Mouse (Mus musculus): Measurements from ENCODE around the gene Ddx39b. TPM values are rescaled to one million over a fixed set of nuclear protein-coding genes. Genes with fewer than 3 reads are reported as not detected.
"Not testable (repeated sequence)": the region's sequence is repeated elsewhere in the genome, so short reads cannot be mapped to it uniquely, and the experiment has no call there.

Gene Ddx39b
- polyA plus RNA-seq, 1 experiment from 2014 or later: 717 TPM

- no peak overlapping the region for H3K27ac ChIP-seq (ENCODE audit: low read depth, low read length)
- no peak overlapping the region for H3K4me2 ChIP-seq (ENCODE audit: low read depth, low read length, severe bottlenecking)
- peaks cover 5% of the 10 kb centered on the region; the same call in 1 of the 2 replicates for H3K36me3 ChIP-seq (ENCODE audit: control insufficient read depth, insufficient read depth, low read length)
- H3K27me3 ChIP-seq (ENCODE audit: control insufficient read depth, insufficient read depth, low read length): no peaks in the 10 kb centered on the region
- H3K9me3 ChIP-seq (ENCODE audit: control insufficient read depth, low read length): no peaks in the 10 kb centered on the region
- no peak overlapping the region for H3K9ac ChIP-seq (ENCODE audit: low read length)
- no peak for ATAC-seq (replicated peaks; ENCODE audit: low FRiP score)
- 96% methylated on average over 5 of the region's 5 CpGs for WGBS
- no peak for DNase-seq (ENCODE audit: low spot score)
- H3K4me1 ChIP-seq (replicated peaks; ENCODE audit: control insufficient read depth, insufficient read depth, low read length): no peaks in the 10 kb centered on the region
- H3K4me3 ChIP-seq (ENCODE audit: low read depth, low read length): no peak overlapping the region
Measured at GRCm38 (mm10) chr17:35225456-35225855, 16.1 kb upstream of the Ddx39b start.

GRCm38 (mm10) chr17:35226561-35227046 is 14.9 kb upstream of the Ddx39b start:
- Histone ChIP-seq H3K9me3 (ENCODE audit: control insufficient read depth, low read length) (no peaks in the 10 kb centered on the region), H3K9ac (ENCODE audit: low read length) (no peak overlapping the region), H3K4me1 (replicated peaks; ENCODE audit: control insufficient read depth, insufficient read depth, low read length) (no peaks in the 10 kb centered on the region), H3K36me3 (ENCODE audit: control insufficient read depth, insufficient read depth, low read length) (peaks cover 3% of the 10 kb centered on the region; the same call in 1 of the 2 replicates), H3K27ac (ENCODE audit: low read depth, low read length) (no peak overlapping the region), H3K27me3 (ENCODE audit: control insufficient read depth, insufficient read depth, low read length) (no peaks in the 10 kb centered on the region), H3K4me2 (ENCODE audit: low read depth, low read length, severe bottlenecking) (no peak overlapping the region), H3K4me3 (ENCODE audit: low read depth, low read length) (no peak overlapping the region)
- ATAC-seq (replicated peaks; ENCODE audit: low FRiP score): no peak
- DNase-seq (ENCODE audit: low spot score): no peak
- WGBS: 89% methylated on average over 14 of the region's 14 CpGs

- no peak overlapping the region for H3K27ac ChIP-seq (ENCODE audit: low read depth, low read length)
Measured at GRCm38 (mm10) chr17:35231022-35231421, 10.5 kb upstream of the Ddx39b start.

GRCm38 (mm10) chr17:35232043-35232442 is 9.5 kb upstream of the Ddx39b start:
- H3K9ac ChIP-seq (ENCODE audit: low read length): no peak overlapping the region
- peak; percentile 91 for DNase-seq (ENCODE audit: low spot score)
- peaks cover 2% of the 10 kb centered on the region; the same call in 1 of the 2 replicates for H3K4me1 ChIP-seq (replicated peaks; ENCODE audit: control insufficient read depth, insufficient read depth, low read length)
- peaks cover 3% of the 10 kb centered on the region; the same call in 1 of the 2 replicates for H3K36me3 ChIP-seq (ENCODE audit: control insufficient read depth, insufficient read depth, low read length)
- 17% methylated on average over 12 of the region's 12 CpGs for WGBS
- H3K4me3 ChIP-seq (ENCODE audit: low read depth, low read length): no peak overlapping the region
- ATAC-seq (replicated peaks; ENCODE audit: low FRiP score): no peak
- no peak overlapping the region for H3K4me2 ChIP-seq (ENCODE audit: low read depth, low read length, severe bottlenecking)
- H3K27ac ChIP-seq (ENCODE audit: low read depth, low read length): no peak overlapping the region
- no peaks in the 10 kb centered on the region for H3K9me3 ChIP-seq (ENCODE audit: control insufficient read depth, low read length)
- no peaks in the 10 kb centered on the region for H3K27me3 ChIP-seq (ENCODE audit: control insufficient read depth, insufficient read depth, low read length)

More at GRCm38 (mm10) chr17:35231022-35231421, 10.5 kb upstream of the Ddx39b start:
- H3K9me3 ChIP-seq (ENCODE audit: control insufficient read depth, low read length): no peaks in the 10 kb centered on the region
- peaks cover 3% of the 10 kb centered on the region; the same call in 1 of the 2 replicates for H3K36me3 ChIP-seq (ENCODE audit: control insufficient read depth, insufficient read depth, low read length)
- no peaks in the 10 kb centered on the region for H3K27me3 ChIP-seq (ENCODE audit: control insufficient read depth, insufficient read depth, low read length)
- no peak for ATAC-seq (replicated peaks; ENCODE audit: low FRiP score)
- H3K4me3 ChIP-seq (ENCODE audit: low read depth, low read length): no peak overlapping the region
- no peak for DNase-seq (ENCODE audit: low spot score)
- no peak overlapping the region; the same call in 1 of the 2 replicates for H3K9ac ChIP-seq (ENCODE audit: low read length)
- 91% methylated on average over 10 of the region's 10 CpGs for WGBS
- no peak overlapping the region for H3K4me2 ChIP-seq (ENCODE audit: low read depth, low read length, severe bottlenecking)
- peaks cover 2% of the 10 kb centered on the region; the same call in 1 of the 2 replicates for H3K4me1 ChIP-seq (replicated peaks; ENCODE audit: control insufficient read depth, insufficient read depth, low read length)

- Histone ChIP-seq H3K27ac (ENCODE audit: low read depth, low read length) (no peak overlapping the region), H3K27me3 (ENCODE audit: control insufficient read depth, insufficient read depth, low read length) (no peaks in the 10 kb centered on the region), H3K4me2 (ENCODE audit: low read depth, low read length, severe bottlenecking) (no peak overlapping the region), H3K9ac (ENCODE audit: low read length) (no peak overlapping the region), H3K9me3 (ENCODE audit: control insufficient read depth, low read length) (no peaks in the 10 kb centered on the region), H3K4me3 (ENCODE audit: low read depth, low read length) (no peak overlapping the region), H3K4me1 (replicated peaks; ENCODE audit: control insufficient read depth, insufficient read depth, low read length) (peaks cover 2% of the 10 kb centered on the region; the same call in 1 of the 2 replicates), H3K36me3 (ENCODE audit: control insufficient read depth, insufficient read depth, low read length) (peaks cover 3% of the 10 kb centered on the region; the same call in 1 of the 2 replicates)
- 87% methylated on average over 5 of the region's 5 CpGs for WGBS
- DNase-seq (ENCODE audit: low spot score) (no peak), ATAC-seq (replicated peaks; ENCODE audit: low FRiP score) (no peak)
Measured at GRCm38 (mm10) chr17:35232659-35233058, 8.9 kb upstream of the Ddx39b start.

- ATAC-seq (replicated peaks; ENCODE audit: low FRiP score) (no peak), DNase-seq (ENCODE audit: low spot score) (no peak)
- Histone ChIP-seq H3K4me3 (ENCODE audit: low read depth, low read length) (peak within 1 kb of the TSS; percentile 55), H3K9me3 (ENCODE audit: control insufficient read depth, low read length) (no peaks in the 10 kb centered on the region), H3K4me1 (replicated peaks; ENCODE audit: control insufficient read depth, insufficient read depth, low read length) (peaks cover 2% of the 10 kb centered on the region; the same call in 1 of the 2 replicates), H3K4me2 (ENCODE audit: low read depth, low read length, severe bottlenecking) (peak within 1 kb of the TSS; percentile 82), H3K27me3 (ENCODE audit: control insufficient read depth, insufficient read depth, low read length) (no peaks in the 10 kb centered on the region), H3K9ac (ENCODE audit: low read length) (peak within 1 kb of the TSS; percentile 93; the same call in 1 of the 2 replicates), H3K27ac (ENCODE audit: low read depth, low read length) (no peak within 1 kb of the TSS), H3K36me3 (ENCODE audit: control insufficient read depth, insufficient read depth, low read length) (peaks cover 3% of the 10 kb centered on the region; the same call in 1 of the 2 replicates)
- 91% methylated on average over 18 of the region's 18 CpGs for WGBS
Measured at GRCm38 (mm10) chr17:35233114-35233980, 8.2 kb upstream of the Ddx39b start, which contains the start of gene Atp6v1g2. Atp6v1g2 (plus strand) TSS chr17:35233660.

GRCm38 (mm10) chr17:35234090-35234489 is 7.5 kb upstream of the Ddx39b start:
- ATAC-seq (replicated peaks; ENCODE audit: low FRiP score); H3K27me3 ChIP-seq (ENCODE audit: control insufficient read depth, insufficient read depth, low read length); H3K9me3 ChIP-seq (ENCODE audit: control insufficient read depth, low read length); H3K4me2 ChIP-seq (ENCODE audit: low read depth, low read length, severe bottlenecking); H3K27ac ChIP-seq (ENCODE audit: low read depth, low read length); H3K36me3 ChIP-seq (ENCODE audit: control insufficient read depth, insufficient read depth, low read length); H3K9ac ChIP-seq (ENCODE audit: low read length); DNase-seq (ENCODE audit: low spot score); H3K4me3 ChIP-seq (ENCODE audit: low read depth, low read length); H3K4me1 ChIP-seq (replicated peaks; ENCODE audit: control insufficient read depth, insufficient read depth, low read length): not testable (repeated sequence)
- WGBS: 93% methylated on average over 7 of the region's 7 CpGs

- H3K4me2 ChIP-seq (ENCODE audit: low read depth, low read length, severe bottlenecking): peak overlapping the region; percentile 82
- H3K36me3 ChIP-seq (ENCODE audit: control insufficient read depth, insufficient read depth, low read length): no peaks in the 10 kb centered on the region; the same call in 1 of the 2 replicates
- 9% methylated on average over 24 of the region's 31 CpGs for WGBS
- H3K9me3 ChIP-seq (ENCODE audit: control insufficient read depth, low read length): no peaks in the 10 kb centered on the region
- H3K9ac ChIP-seq (ENCODE audit: low read length): peak overlapping the region; percentile 93
- peaks cover 2% of the 10 kb centered on the region; the same call in 1 of the 2 replicates for H3K4me1 ChIP-seq (replicated peaks; ENCODE audit: control insufficient read depth, insufficient read depth, low read length)
- H3K27me3 ChIP-seq (ENCODE audit: control insufficient read depth, insufficient read depth, low read length): no peaks in the 10 kb centered on the region
- H3K27ac ChIP-seq (ENCODE audit: low read depth, low read length): peak overlapping the region; percentile 91
- 0 out of 2 replicates have a peak, but pooled peaks have one; percentile 13 for ATAC-seq (replicated peaks; ENCODE audit: low FRiP score)
- peak overlapping the region; percentile 55 for H3K4me3 ChIP-seq (ENCODE audit: low read depth, low read length)
- peak; percentile 80 for DNase-seq (ENCODE audit: low spot score)
Measured at GRCm38 (mm10) chr17:35234903-35235302, 6.6 kb upstream of the Ddx39b start.
